Mouse (Mus musculus): ENCODE measurements around the gene Leng8. TPM values are rescaled to one million over a fixed set of nuclear protein-coding genes. Genes with fewer than 3 reads are reported as not detected.

The Leng8 gene
- polyA plus RNA-seq, 1 experiment from 2014 or later, result 9.1 TPM

- ATAC-seq, result no peak
- H3K27ac ChIP-seq (ENCODE audit: low read depth), result no peak overlapping the region
These were observed 11.5 kb upstream of the Leng8 start for GRCm38 (mm10) chr7:4125306-4125705.

GRCm38 (mm10) chr7:4126992-4127785 lies 9.7 kb upstream of the Leng8 start:
- Histone ChIP-seq H3K4me2 (ENCODE audit: low read depth, low read length) (no peak overlapping the region), H3K9ac (replicated peaks) (no peak overlapping the region), H3K36me3 (replicated peaks; ENCODE audit: insufficient read depth, low read length) (no peaks in the 10 kb centered on the region), H3K4me3 (ENCODE audit: low read depth, low read length) (no peak overlapping the region), H3K9me3 (ENCODE audit: low read length) (no peaks in the 10 kb centered on the region), H3K4me1 (ENCODE audit: insufficient read depth) (no peaks in the 10 kb centered on the region), H3K27ac (ENCODE audit: low read depth) (no peak overlapping the region), H3K27me3 (ENCODE audit: insufficient read depth, low read length) (no peaks in the 10 kb centered on the region)
- whole genome bisulfite sequencing (ENCODE audit: insufficient replicate concordance), result 84% methylated on average over 11 of the region's 11 CpGs
- TF ChIP-seq EP300 (IDR thresholded peaks at IDR 0.05; ENCODE audit: low read depth) (no peak), CTCF (IDR thresholded peaks at IDR 0.05; ENCODE audit: low read depth) (no peak)
- ATAC-seq (no peak), DNase-seq (no peak)

More at GRCm38 (mm10) chr7:4125306-4125705, 11.5 kb upstream of the Leng8 start:
- TF ChIP-seq EP300 (IDR thresholded peaks at IDR 0.05; ENCODE audit: low read depth) (no peak), CTCF (IDR thresholded peaks at IDR 0.05; ENCODE audit: low read depth) (peak; percentile 15; the same call in 1 of the 2 replicates)
- Histone ChIP-seq H3K4me1 (ENCODE audit: insufficient read depth) (no peaks in the 10 kb centered on the region), H3K36me3 (replicated peaks; ENCODE audit: insufficient read depth, low read length) (no peaks in the 10 kb centered on the region), H3K4me3 (ENCODE audit: low read depth, low read length) (no peak overlapping the region), H3K27me3 (ENCODE audit: insufficient read depth, low read length) (peaks cover 6% of the 10 kb centered on the region), H3K9ac (replicated peaks) (no peak overlapping the region), H3K9me3 (ENCODE audit: low read length) (no peaks in the 10 kb centered on the region), H3K4me2 (ENCODE audit: low read depth, low read length) (no peak overlapping the region)
- no peak for DNase-seq
- 26% methylated on average over 9 of the region's 9 CpGs for WGBS (ENCODE audit: insufficient replicate concordance)

- Histone ChIP-seq H3K27me3 (ENCODE audit: insufficient read depth, low read length) (no peaks in the 10 kb centered on the region), H3K9me3 (ENCODE audit: low read length) (no peaks in the 10 kb centered on the region), H3K27ac (ENCODE audit: low read depth) (no peak overlapping the region), H3K9ac (replicated peaks) (no peak overlapping the region), H3K36me3 (replicated peaks; ENCODE audit: insufficient read depth, low read length) (no peaks in the 10 kb centered on the region), H3K4me3 (ENCODE audit: low read depth, low read length) (no peak overlapping the region), H3K4me2 (ENCODE audit: low read depth, low read length) (no peak overlapping the region), H3K4me1 (ENCODE audit: insufficient read depth) (no peaks in the 10 kb centered on the region)
- ATAC-seq, result no peak
- no peak for DNase-seq
- 80% methylated on average over 4 of the region's 4 CpGs for WGBS (ENCODE audit: insufficient replicate concordance)
- no peak for TF ChIP-seq EP300 (IDR thresholded peaks at IDR 0.05; ENCODE audit: low read depth)
- no peak for TF ChIP-seq CTCF (IDR thresholded peaks at IDR 0.05; ENCODE audit: low read depth)
These were observed 8.9 kb upstream of the Leng8 start for GRCm38 (mm10) chr7:4127894-4128293.

- 46% methylated on average over 6 of the region's 6 CpGs for WGBS (ENCODE audit: insufficient replicate concordance)
- no peaks in the 10 kb centered on the region for H3K4me1 ChIP-seq (ENCODE audit: insufficient read depth)
- no peak overlapping the region for H3K27ac ChIP-seq (ENCODE audit: low read depth)
- H3K9ac ChIP-seq (replicated peaks), result no peak overlapping the region
- TF ChIP-seq EP300 (IDR thresholded peaks at IDR 0.05; ENCODE audit: low read depth), result peak; percentile 31; the same call in 1 of the 2 replicates
- no peak for TF ChIP-seq CTCF (IDR thresholded peaks at IDR 0.05; ENCODE audit: low read depth)
- no peaks in the 10 kb centered on the region for H3K36me3 ChIP-seq (replicated peaks; ENCODE audit: insufficient read depth, low read length)
- no peak for DNase-seq
- H3K27me3 ChIP-seq (ENCODE audit: insufficient read depth, low read length), result no peaks in the 10 kb centered on the region
- ATAC-seq, result peak; percentile 28; the same call in 1 of the 2 replicates
- H3K4me2 ChIP-seq (ENCODE audit: low read depth, low read length), result no peak overlapping the region
- H3K4me3 ChIP-seq (ENCODE audit: low read depth, low read length), result no peak overlapping the region
- H3K9me3 ChIP-seq (ENCODE audit: low read length), result no peaks in the 10 kb centered on the region
These were observed 8.0 kb upstream of the Leng8 start for GRCm38 (mm10) chr7:4128860-4129259.

GRCm38 (mm10) chr7:4130686-4131452 lies 6.0 kb upstream of the Leng8 start:
- Histone ChIP-seq H3K27me3 (ENCODE audit: insufficient read depth, low read length) (no peaks in the 10 kb centered on the region), H3K27ac (ENCODE audit: low read depth) (no peak overlapping the region), H3K9me3 (ENCODE audit: low read length) (no peaks in the 10 kb centered on the region), H3K4me3 (ENCODE audit: low read depth, low read length) (no peak overlapping the region), H3K4me2 (ENCODE audit: low read depth, low read length) (no peak overlapping the region), H3K36me3 (replicated peaks; ENCODE audit: insufficient read depth, low read length) (no peaks in the 10 kb centered on the region), H3K9ac (replicated peaks) (no peak overlapping the region), H3K4me1 (ENCODE audit: insufficient read depth) (peaks cover 1% of the 10 kb centered on the region; the same call in 1 of the 2 replicates)
- 33% methylated on average over 13 of the region's 13 CpGs for WGBS (ENCODE audit: insufficient replicate concordance)
- ATAC-seq (peak; percentile 85), DNase-seq (peak; percentile 88)
- TF ChIP-seq EP300 (IDR thresholded peaks at IDR 0.05; ENCODE audit: low read depth), result no peak
- TF ChIP-seq CTCF (IDR thresholded peaks at IDR 0.05; ENCODE audit: low read depth), result peak; percentile 94

- Histone ChIP-seq H3K27ac (ENCODE audit: low read depth) (no peak overlapping the region), H3K4me2 (ENCODE audit: low read depth, low read length) (no peak overlapping the region), H3K36me3 (replicated peaks; ENCODE audit: insufficient read depth, low read length) (no peaks in the 10 kb centered on the region), H3K9ac (replicated peaks) (no peak overlapping the region), H3K4me3 (ENCODE audit: low read depth, low read length) (no peak overlapping the region), H3K4me1 (ENCODE audit: insufficient read depth) (peaks cover 2% of the 10 kb centered on the region; the same call in 1 of the 2 replicates), H3K27me3 (ENCODE audit: insufficient read depth, low read length) (no peaks in the 10 kb centered on the region), H3K9me3 (ENCODE audit: low read length) (no peaks in the 10 kb centered on the region)
- TF ChIP-seq CTCF (IDR thresholded peaks at IDR 0.05; ENCODE audit: low read depth) (no peak), EP300 (IDR thresholded peaks at IDR 0.05; ENCODE audit: low read depth) (no peak)
- DNase-seq, result no peak
- ATAC-seq, result no peak
- 80% methylated on average over 8 of the region's 8 CpGs for WGBS (ENCODE audit: insufficient replicate concordance)
These were observed 4.9 kb upstream of the Leng8 start for GRCm38 (mm10) chr7:4131964-4132363.

Measured in liver, postnatal 0 days (tissue).